Mouse (Mus musculus) stomach, embryonic 15.5 days (tissue): ENCODE data around the gene Nav2. TPM values are rescaled to one million over a fixed set of nuclear protein-coding genes. Genes with fewer than 3 reads are reported as not detected.

Source experiments
- ATAC-seq: fragments of 200-750 bp; cut with Nextera tagmentation; 2 replicates; pipeline ENCODE4 v1.8.0; 2017; ENCODE audit warnings: low read depth, moderate number of reproducible peaks, moderate TSS enrichment; ENCODE audit not compliant: insufficient read depth, low FRiP score
- H3K27ac ChIP-seq: fragments of 300-500 bp; sonication (generic); 2 replicates; pipeline ENCODE4 v1.5.1; 2015; ENCODE audit warnings: mild to moderate bottlenecking, inconsistent platforms
- H3K27me3 ChIP-seq: fragments of 300-500 bp; sonication (generic); replicated peaks from 2 replicates; pipeline ENCODE4 v1.6.1; 2015; ENCODE audit warnings: inconsistent platforms
- H3K36me3 ChIP-seq: fragments of 300-500 bp; sonication (generic); 2 replicates; pipeline ENCODE4 v1.6.1; 2015; ENCODE audit warnings: inconsistent platforms
- H3K4me1 ChIP-seq: fragments of 300-500 bp; sonication (generic); 2 replicates; pipeline ENCODE4 v1.6.1; 2015; ENCODE audit warnings: inconsistent platforms
- H3K4me2 ChIP-seq: fragments of 300-500 bp; sonication (generic); 2 replicates; pipeline ENCODE4 v1.6.1; 2015; ENCODE audit warnings: mild to moderate bottlenecking, inconsistent platforms
- H3K4me3 ChIP-seq: fragments of 300-500 bp; sonication (generic); replicated peaks from 2 replicates; pipeline ENCODE4 v1.5.1; 2015; ENCODE audit warnings: inconsistent platforms
- H3K9ac ChIP-seq: fragments of 300-500 bp; sonication (generic); 2 replicates; pipeline ENCODE4 v1.6.1; 2015; ENCODE audit warnings: inconsistent platforms
- H3K9me3 ChIP-seq: fragments of 300-500 bp; sonication (generic); 2 replicates; pipeline ENCODE4 v1.6.1; 2016; ENCODE audit warnings: inconsistent platforms
- WGBS: fragments of 180-500 bp; shearing (Covaris S2); methylation state at CpG from one replicate; pipeline ENCODE4 v1.1.7; 2015; 5-methylcytosine and 5-hydroxymethylcytosine counted together
- polyA plus RNA-seq: library from polyadenylated mRNA; unstranded; fragments of >200 nt; fragmentation: Nextera tagmentation; extraction: Ambion mirVana; gene quantifications from 2 replicates; pipeline ENCODE4 v1.2.1, GENCODE M21; 2015

Nav2 gene
- polyA plus RNA-seq, 1 experiment from 2014 or later = 20.4 TPM

GRCm38 (mm10) chr7:49477076-49477975 lies 568.8 kb downstream of the Nav2 start:
- Histone ChIP-seq H3K9me3 (no peaks in the 10 kb centered on the region), H3K9ac (no peak overlapping the region), H3K36me3 (0 out of 2 replicates have a peak, but pooled peaks cover 3% of the 10 kb centered on the region), H3K4me2 (no peak overlapping the region), H3K27ac (peak overlapping the region; percentile 54), H3K27me3 (no peaks in the 10 kb centered on the region), H3K4me1 (peaks cover 24% of the 10 kb centered on the region), H3K4me3 (no peak overlapping the region)
- 42% methylated on average over 9 of the region's 9 CpGs for WGBS
- no peak; the same call in 1 of the 2 replicates for ATAC-seq

GRCm38 (mm10) chr7:49477976-49478349 lies 569.4 kb downstream of the Nav2 start:
- WGBS = 14% methylated on average over 7 of the region's 7 CpGs
- ATAC-seq = no peak
- Histone ChIP-seq H3K4me2 (no peak overlapping the region), H3K9me3 (no peaks in the 10 kb centered on the region), H3K27me3 (no peaks in the 10 kb centered on the region), H3K27ac (peak overlapping the region; percentile 54; the same call in 1 of the 2 replicates), H3K9ac (no peak overlapping the region), H3K4me1 (peaks cover 24% of the 10 kb centered on the region), H3K4me3 (no peak overlapping the region), H3K36me3 (no peaks in the 10 kb centered on the region)

- Histone ChIP-seq H3K36me3 (no peaks in the 10 kb centered on the region), H3K9me3 (no peaks in the 10 kb centered on the region), H3K4me1 (peaks cover 24% of the 10 kb centered on the region), H3K27ac (peak overlapping the region; percentile 10), H3K4me2 (no peak overlapping the region), H3K4me3 (no peak overlapping the region), H3K27me3 (no peaks in the 10 kb centered on the region), H3K9ac (no peak overlapping the region)
- WGBS = 72% methylated on average over 4 of the region's 4 CpGs
- no peak for ATAC-seq
Observed at GRCm38 (mm10) chr7:49478886-49479285, 570.4 kb downstream of the Nav2 start.

- ATAC-seq = no peak
- Histone ChIP-seq H3K4me2 (no peak overlapping the region), H3K4me1 (peaks cover 30% of the 10 kb centered on the region), H3K36me3 (no peaks in the 10 kb centered on the region), H3K9ac (no peak overlapping the region), H3K27ac (no peak overlapping the region), H3K9me3 (no peaks in the 10 kb centered on the region), H3K4me3 (no peak overlapping the region), H3K27me3 (no peaks in the 10 kb centered on the region)
- 71% methylated on average over 8 of the region's 8 CpGs for WGBS
Observed at GRCm38 (mm10) chr7:49480962-49481361, 572.4 kb downstream of the Nav2 start.

- H3K36me3 ChIP-seq = no peaks in the 10 kb centered on the region
- no peak overlapping the region for H3K9ac ChIP-seq
- H3K27ac ChIP-seq = no peak overlapping the region; the same call in 1 of the 2 replicates
- no peaks in the 10 kb centered on the region for H3K9me3 ChIP-seq
- no peak overlapping the region for H3K4me3 ChIP-seq
- ATAC-seq = 0 out of 2 replicates have a peak, but pooled peaks have one; percentile 41
- 35% methylated on average over 11 of the region's 11 CpGs for WGBS
- H3K27me3 ChIP-seq = no peaks in the 10 kb centered on the region
- peaks cover 11% of the 10 kb centered on the region for H3K4me1 ChIP-seq
- no peak overlapping the region for H3K4me2 ChIP-seq
Observed at GRCm38 (mm10) chr7:49484036-49484744, 575.7 kb downstream of the Nav2 start.

- H3K27me3 ChIP-seq = no peaks in the 10 kb centered on the region
- peaks cover 11% of the 10 kb centered on the region for H3K4me1 ChIP-seq
- ATAC-seq = no peak
- no peaks in the 10 kb centered on the region for H3K36me3 ChIP-seq
- no peak overlapping the region for H3K9ac ChIP-seq
- no peak overlapping the region for H3K4me2 ChIP-seq
- H3K27ac ChIP-seq = no peak overlapping the region
- no peaks in the 10 kb centered on the region for H3K9me3 ChIP-seq
- no peak overlapping the region for H3K4me3 ChIP-seq
- 57% methylated on average over 9 of the region's 9 CpGs for WGBS
Observed at GRCm38 (mm10) chr7:49485292-49485847, 576.9 kb downstream of the Nav2 start.

- Histone ChIP-seq H3K4me2 (no peak overlapping the region), H3K4me1 (peaks cover 11% of the 10 kb centered on the region), H3K27me3 (no peaks in the 10 kb centered on the region), H3K27ac (no peak overlapping the region), H3K36me3 (no peaks in the 10 kb centered on the region), H3K9ac (no peak overlapping the region), H3K4me3 (no peak overlapping the region), H3K9me3 (no peaks in the 10 kb centered on the region)
- no peak for ATAC-seq
- 74% methylated on average over 2 of the region's 2 CpGs for WGBS
Observed at GRCm38 (mm10) chr7:49487347-49487746, 578.8 kb downstream of the Nav2 start.

- no peaks in the 10 kb centered on the region for H3K27me3 ChIP-seq
- no peak overlapping the region for H3K4me2 ChIP-seq
- peaks cover 11% of the 10 kb centered on the region for H3K4me1 ChIP-seq
- WGBS = 51% methylated on average over 4 of the region's 4 CpGs
- no peak overlapping the region for H3K27ac ChIP-seq
- no peaks in the 10 kb centered on the region for H3K36me3 ChIP-seq
- no peak overlapping the region for H3K9ac ChIP-seq
- ATAC-seq = no peak
- no peaks in the 10 kb centered on the region for H3K9me3 ChIP-seq
- H3K4me3 ChIP-seq = no peak overlapping the region
Observed at GRCm38 (mm10) chr7:49488493-49489087, 580.1 kb downstream of the Nav2 start.

GRCm38 (mm10) chr7:49490814-49491213 lies 582.3 kb downstream of the Nav2 start:
- WGBS = 71% methylated on average over 10 of the region's 10 CpGs
- Histone ChIP-seq H3K4me3 (no peak overlapping the region), H3K9me3 (no peaks in the 10 kb centered on the region), H3K27ac (no peak overlapping the region), H3K9ac (no peak overlapping the region), H3K36me3 (no peaks in the 10 kb centered on the region), H3K4me1 (peaks cover 5% of the 10 kb centered on the region), H3K4me2 (no peak overlapping the region), H3K27me3 (no peaks in the 10 kb centered on the region)
- ATAC-seq = no peak

- no peak for ATAC-seq
- H3K27ac ChIP-seq = no peak overlapping the region
- H3K4me2 ChIP-seq = no peak overlapping the region
- no peak overlapping the region for H3K9ac ChIP-seq
- peaks cover 22% of the 10 kb centered on the region for H3K4me1 ChIP-seq
- no peaks in the 10 kb centered on the region for H3K27me3 ChIP-seq
- no peak overlapping the region for H3K4me3 ChIP-seq
- H3K9me3 ChIP-seq = no peaks in the 10 kb centered on the region
- no peaks in the 10 kb centered on the region for H3K36me3 ChIP-seq
Observed at GRCm38 (mm10) chr7:49492622-49493021, 584.1 kb downstream of the Nav2 start.

GRCm38 (mm10) chr7:49493210-49493609 lies 584.7 kb downstream of the Nav2 start:
- no peaks in the 10 kb centered on the region for H3K27me3 ChIP-seq
- no peaks in the 10 kb centered on the region for H3K9me3 ChIP-seq
- no peak overlapping the region for H3K9ac ChIP-seq
- no peak overlapping the region for H3K27ac ChIP-seq
- no peaks in the 10 kb centered on the region for H3K36me3 ChIP-seq
- H3K4me3 ChIP-seq = no peak overlapping the region
- no peak overlapping the region for H3K4me2 ChIP-seq
- ATAC-seq = no peak
- 87% methylated on average over 4 of the region's 4 CpGs for WGBS
- peaks cover 21% of the 10 kb centered on the region for H3K4me1 ChIP-seq
